ENCODE assay signal across 8 mouse cellular contexts in the genomic region with DNA sequence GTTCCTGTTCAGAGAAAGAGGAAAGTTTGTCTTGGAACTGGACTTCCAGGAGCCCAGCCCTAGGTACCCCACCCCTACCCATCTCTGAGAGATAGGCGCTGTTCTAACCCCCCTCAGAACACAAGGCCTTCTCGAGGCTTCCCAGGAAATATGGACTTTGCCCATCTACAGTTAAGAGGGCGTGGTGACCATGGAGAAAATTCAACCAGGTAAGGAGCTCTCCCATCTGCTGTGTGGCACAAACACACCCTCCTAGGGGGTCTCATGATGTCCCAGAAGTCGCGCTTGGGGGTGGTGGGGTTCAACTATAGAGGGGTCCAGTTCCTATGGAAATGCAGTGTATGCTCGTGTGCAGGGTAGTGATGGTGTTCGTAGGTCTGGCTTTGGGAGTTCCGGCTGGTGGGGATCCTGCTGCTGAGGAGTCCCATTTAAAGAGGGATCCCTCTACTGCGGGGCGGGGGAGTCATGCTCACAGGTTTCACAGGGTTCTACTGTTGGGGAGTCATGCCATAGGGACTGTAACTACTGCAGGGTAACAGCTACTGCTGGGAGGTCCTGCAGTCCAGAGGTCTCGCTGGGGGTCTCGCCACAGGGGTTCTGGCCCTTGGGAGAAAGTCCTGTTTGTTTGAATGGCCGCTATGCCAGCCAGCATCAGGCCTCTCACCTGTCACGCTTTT. TPM values are rescaled to one million over a fixed set of nuclear protein-coding genes. Genes with fewer than 3 reads are reported as not detected.
DNase-seq lines count a peak whose midpoint lies in the region; ATAC-seq lines count a peak whose summit lies in the region.

No protein-coding gene starts in this region.

- H3K4me3 ChIP-seq in lung, embryonic 15.5 days: peak overlapping the region; percentile 78
- H3K4me3 ChIP-seq in forebrain, embryonic 14.5 days (ENCODE audit: low read depth, low read length): peak overlapping the region; percentile 78
- peak overlapping the region; percentile 83 for H3K4me3 ChIP-seq in limb, embryonic 11.5 days (ENCODE audit: low read depth, low read length)
- H3K4me3 ChIP-seq in stomach, embryonic 14.5 days (ENCODE audit: low read depth, low read length): peak overlapping the region; percentile 79

- no peaks in the 10 kb centered on the region for H3K36me3 ChIP-seq in lung, embryonic 15.5 days
- 0 out of 2 replicates have a peak, but pooled peaks cover 4% of the 10 kb centered on the region for H3K36me3 ChIP-seq in forebrain, embryonic 14.5 days (ENCODE audit: control insufficient read depth, insufficient read depth, low read length)
- no peaks in the 10 kb centered on the region for H3K36me3 ChIP-seq in limb, embryonic 11.5 days (ENCODE audit: control insufficient read depth, insufficient read depth, low read length)
- H3K36me3 ChIP-seq in stomach, embryonic 14.5 days (ENCODE audit: control insufficient read depth, insufficient read depth, low read length): no peaks in the 10 kb centered on the region

- intact Hi-C loops in left cerebral cortex, postnatal 4 days (cut with DNase I): no loop called here

- H3K9ac ChIP-seq in lung, embryonic 15.5 days: peak overlapping the region; percentile 68; the same call in 1 of the 2 replicates
- H3K9ac ChIP-seq in forebrain, embryonic 14.5 days (ENCODE audit: low read length): peak overlapping the region; percentile 75
- H3K9ac ChIP-seq in limb, embryonic 11.5 days (ENCODE audit: low read length): peak overlapping the region; percentile 70; the same call in 1 of the 2 replicates
- no peak overlapping the region for H3K9ac ChIP-seq in stomach, embryonic 14.5 days (replicated peaks; ENCODE audit: low read depth, low read length)

- H3K27ac ChIP-seq in lung, embryonic 15.5 days: no peak overlapping the region
- no peak overlapping the region for H3K27ac ChIP-seq in forebrain, embryonic 14.5 days (ENCODE audit: low read depth, low read length)
- no peak overlapping the region for H3K27ac ChIP-seq in limb, embryonic 11.5 days (replicated peaks; ENCODE audit: low read depth, low read length)
- no peak overlapping the region for H3K27ac ChIP-seq in stomach, embryonic 14.5 days (ENCODE audit: low read length)

- peaks cover 3% of the 10 kb centered on the region; the same call in 1 of the 2 replicates for H3K4me1 ChIP-seq in lung, embryonic 15.5 days
- H3K4me1 ChIP-seq in forebrain, embryonic 14.5 days (ENCODE audit: control insufficient read depth, insufficient read depth, low read length): peaks cover 9% of the 10 kb centered on the region
- no peaks in the 10 kb centered on the region for H3K4me1 ChIP-seq in limb, embryonic 11.5 days (ENCODE audit: control insufficient read depth, insufficient read depth, low read length)
- no peaks in the 10 kb centered on the region for H3K4me1 ChIP-seq in stomach, embryonic 14.5 days (ENCODE audit: control insufficient read depth, insufficient read depth, low read length)

- peaks cover 44% of the 10 kb centered on the region for H3K27me3 ChIP-seq in lung, embryonic 15.5 days
- peaks cover 24% of the 10 kb centered on the region for H3K27me3 ChIP-seq in forebrain, embryonic 14.5 days (replicated peaks; ENCODE audit: control insufficient read depth, insufficient read depth, low read length)
- H3K27me3 ChIP-seq in limb, embryonic 11.5 days (ENCODE audit: control insufficient read depth, insufficient read depth, low read length): peaks cover 23% of the 10 kb centered on the region
- no peaks in the 10 kb centered on the region for H3K27me3 ChIP-seq in stomach, embryonic 14.5 days (ENCODE audit: control insufficient read depth, insufficient read depth, low read length)

- ATAC-seq in lung, embryonic 15.5 days (ENCODE audit: borderline replicate concordance, extremely low read depth, low FRiP score, low TSS enrichment): no peak
- ATAC-seq in forebrain, embryonic 14.5 days: peak; percentile 10; the same call in 1 of the 2 replicates
- no peak for ATAC-seq in limb, embryonic 11.5 days (ENCODE audit: insufficient number of reproducible peaks, low FRiP score, low TSS enrichment, low read depth)
- ATAC-seq in stomach, embryonic 14.5 days (ENCODE audit: insufficient number of reproducible peaks, insufficient read depth, low FRiP score, low read depth): no peak

- WGBS in lung, embryonic 15.5 days: 24% methylated on average over 14 of the region's 14 CpGs
- 27% methylated on average over 14 of the region's 14 CpGs for WGBS in forebrain, embryonic 14.5 days
- WGBS in limb, embryonic 11.5 days: 23% methylated on average over 14 of the region's 14 CpGs
- WGBS in stomach, embryonic 14.5 days: 23% methylated on average over 14 of the region's 14 CpGs

- no peak for DNase-seq in lung, postnatal 14 days
- DNase-seq in forebrain, embryonic 14.5 days (ENCODE audit: low spot score): no peak
- no peak for DNase-seq in limb, embryonic 11.5 days (ENCODE audit: low spot score)
- no peak for DNase-seq in left cerebral cortex, postnatal 4 days
- DNase-seq in embryo, embryonic 10.5 days (ENCODE audit: low spot score): no peak
- DNase-seq in heart, postnatal 4 days: no peak

- peak overlapping the region; percentile 98 for H3K4me2 ChIP-seq in lung, embryonic 15.5 days
- H3K4me2 ChIP-seq in forebrain, embryonic 14.5 days (ENCODE audit: low read length): peak overlapping the region; percentile 85
- H3K4me2 ChIP-seq in limb, embryonic 11.5 days (ENCODE audit: low read depth, severe bottlenecking): peak overlapping the region; percentile 92
- H3K4me2 ChIP-seq in stomach, embryonic 14.5 days (replicated peaks; ENCODE audit: low read depth, low read length): peak overlapping the region; percentile 77

- H3K9me3 ChIP-seq in lung, embryonic 15.5 days: no peaks in the 10 kb centered on the region
- H3K9me3 ChIP-seq in forebrain, embryonic 14.5 days (replicated peaks; ENCODE audit: control insufficient read depth, low read length): no peaks in the 10 kb centered on the region
- H3K9me3 ChIP-seq in limb, embryonic 11.5 days (ENCODE audit: control insufficient read depth, low read length): no peaks in the 10 kb centered on the region
- no peaks in the 10 kb centered on the region for H3K9me3 ChIP-seq in stomach, embryonic 14.5 days (ENCODE audit: control insufficient read depth, low read depth, low read length)

RNA-seq across cellular contexts. Expression of gene Grtp1, which starts 0.9 kb away (rescaled TPM):
- 6.2 and 6.6 TPM in 2 replicates for polyA plus RNA-seq in lung, embryonic 15.5 days (2015; fragmentation: Nextera tagmentation; extraction: Ambion mirVana)
- polyA plus RNA-seq in forebrain, embryonic 14.5 days (2014; fragmentation: Nextera tagmentation; extraction: Ambion mirVana): 25.8 and 27.6 TPM in 2 replicates
- 15.7 and 17.7 TPM in 2 replicates for polyA plus RNA-seq in limb, embryonic 11.5 days (2014; fragmentation: Nextera tagmentation; extraction: Ambion mirVana)
- polyA plus RNA-seq in stomach, embryonic 14.5 days (2014; fragmentation: Nextera tagmentation; extraction: Ambion mirVana): 25.0 and 27.6 TPM in 2 replicates
- 1 to 10 TPM; 7.8 to 8.9 TPM for total RNA-seq in left cerebral cortex, postnatal 4 days (2021)
- total RNA-seq in heart, postnatal 4 days (2021): 1 to 10 TPM; 6.1 TPM

RNA-seq across cellular contexts. Expression of gene Lamp1, which starts 40.6 kb away (rescaled TPM):
- 318 and 321 TPM in 2 replicates for polyA plus RNA-seq in lung, embryonic 15.5 days (2015; fragmentation: Nextera tagmentation; extraction: Ambion mirVana)
- polyA plus RNA-seq in forebrain, embryonic 14.5 days (2014; fragmentation: Nextera tagmentation; extraction: Ambion mirVana): 267 and 274 TPM in 2 replicates
- 214 and 221 TPM in 2 replicates for polyA plus RNA-seq in limb, embryonic 11.5 days (2014; fragmentation: Nextera tagmentation; extraction: Ambion mirVana)
- polyA plus RNA-seq in stomach, embryonic 14.5 days (2014; fragmentation: Nextera tagmentation; extraction: Ambion mirVana): 272 and 298 TPM in 2 replicates
- 100 to 1,000 TPM; 241 to 259 TPM for total RNA-seq in left cerebral cortex, postnatal 4 days (2021)
- total RNA-seq in heart, postnatal 4 days (2021): 100 to 1,000 TPM; 282 to 294 TPM

RNA-seq across cellular contexts. Expression of gene Adprhl1, which starts 54.4 kb away (rescaled TPM):
- polyA plus RNA-seq in lung, embryonic 15.5 days (2015; fragmentation: Nextera tagmentation; extraction: Ambion mirVana): 3.4 and 6.0 TPM in 2 replicates
- not detected in 2 replicates for polyA plus RNA-seq in forebrain, embryonic 14.5 days (2014; fragmentation: Nextera tagmentation; extraction: Ambion mirVana)
- not detected in 2 replicates for polyA plus RNA-seq in limb, embryonic 11.5 days (2014; fragmentation: Nextera tagmentation; extraction: Ambion mirVana)
- not detected in 2 replicates for polyA plus RNA-seq in stomach, embryonic 14.5 days (2014; fragmentation: Nextera tagmentation; extraction: Ambion mirVana)
- 1 to 10 TPM; 1.8 to 1.9 TPM for total RNA-seq in left cerebral cortex, postnatal 4 days (2021)
- 100 to 1,000 TPM; 376 to 389 TPM for total RNA-seq in heart, postnatal 4 days (2021)
